Mouse (Mus musculus): ENCODE results near the gene Supt4a. TPM values are rescaled to one million over a fixed set of nuclear protein-coding genes. Genes with fewer than 3 reads are reported as not detected.

The Supt4a gene
- total and polyA plus RNA-seq, 3 experiments, result 229 to 251 (median 241) TPM

- H3K9me3 ChIP-seq (replicated peaks; ENCODE audit: low read length), result no peaks in the 10 kb centered on the region
- no peak overlapping the region for H3K4me3 ChIP-seq (replicated peaks in 1 of 3; ENCODE audit: low read depth in 2 of 3, low read length in 2 of 3, poor library complexity in 1 of 3)
- no peak overlapping the region for H3K4me2 ChIP-seq (ENCODE audit: insufficient read depth, low read depth, poor library complexity, severe bottlenecking)
- TF ChIP-seq IRF4 (IDR thresholded peaks at IDR 0.05; ENCODE audit: low read depth, low read length) (no peak), ELF1 (IDR thresholded peaks at IDR 0.05; ENCODE audit: low read depth, low read length) (no peak), CTCF (conservative IDR thresholded peaks at IDR 0.05 in 1 of 2, IDR thresholded peaks at IDR 0.05 in 1 of 2; ENCODE audit: low read depth in 2 of 2, low read length in 2 of 2) (no peak), POLR2AphosphoS2 (IDR thresholded peaks at IDR 0.05; ENCODE audit: low read depth, low read length) (no peak), EP300 (IDR thresholded peaks at IDR 0.05; ENCODE audit: low read length) (no peak), MYC (IDR thresholded peaks at IDR 0.05; ENCODE audit: low read depth, low read length) (no peak), ETS1 (conservative IDR thresholded peaks at IDR 0.05; ENCODE audit: low read depth, low read length) (no peak), JUN (IDR thresholded peaks at IDR 0.05; ENCODE audit: insufficient read depth, low read depth, low read length) (no peak)
- peaks cover 72% of the 10 kb centered on the region for H3K79me2 ChIP-seq (replicated peaks; ENCODE audit: control insufficient read depth, extremely low read depth, insufficient read depth, poor library complexity, severe bottlenecking)
- peaks cover 8 to 50% of the 10 kb centered on the region in 2 experiments; a peak in 2 of 4 replicates for H3K4me1 ChIP-seq (ENCODE audit: control insufficient read depth in 1 of 2, insufficient read depth in 2 of 2)
- H3K27me3 ChIP-seq (replicated peaks), result no peaks in the 10 kb centered on the region
- in situ Hi-C loops (cut with MboI; ENCODE audit: low pct_ligation_motif_present, low pct_unique_long_range_greater_than_20kb, low sequenced_read_pairs) (no loop called here), dilution Hi-C loops (cut with MboI; ENCODE audit: extremely low pct_ligation_motif_present, extremely low pct_unique_long_range_greater_than_20kb, low sequenced_read_pairs) (no loop called here)
- no peak for DNase-seq (ENCODE audit: extremely low read depth)
- H3K27ac ChIP-seq (ENCODE audit: insufficient read depth, low read depth), result no peak overlapping the region
- H3K36me3 ChIP-seq (replicated peaks in 1 of 2; ENCODE audit: control insufficient read depth in 1 of 2, insufficient read depth in 1 of 2, low read length in 1 of 2), result peaks cover 13 to 71% of the 10 kb centered on the region in 2 experiments
- H3K9ac ChIP-seq (ENCODE audit: insufficient read depth, low read depth), result no peak overlapping the region
These were observed 40.1 kb upstream of the Supt4a start for GRCm38 (mm10) chr11:87697131-87697682.

GRCm38 (mm10) chr11:87698126-87698525 is 39.2 kb upstream of the Supt4a start:
- peaks cover 13 to 69% of the 10 kb centered on the region in 2 experiments for H3K36me3 ChIP-seq (replicated peaks in 1 of 2; ENCODE audit: control insufficient read depth in 1 of 2, insufficient read depth in 1 of 2, low read length in 1 of 2)
- H3K4me1 ChIP-seq (ENCODE audit: control insufficient read depth in 1 of 2, insufficient read depth in 2 of 2), result peaks cover 11 to 53% of the 10 kb centered on the region in 2 experiments; a peak in 3 of 4 replicates
- dilution Hi-C loops (cut with MboI; ENCODE audit: extremely low pct_ligation_motif_present, extremely low pct_unique_long_range_greater_than_20kb, low sequenced_read_pairs), result no loop called here

GRCm38 (mm10) chr11:87701108-87701507 is 36.2 kb upstream of the Supt4a start:
- in situ Hi-C loops (cut with MboI; ENCODE audit: low pct_ligation_motif_present, low pct_unique_long_range_greater_than_20kb, low sequenced_read_pairs) (no loop called here), dilution Hi-C loops (cut with MboI; ENCODE audit: extremely low pct_ligation_motif_present, extremely low pct_unique_long_range_greater_than_20kb, low sequenced_read_pairs) (no loop called here)
- no peaks in the 10 kb centered on the region for H3K27me3 ChIP-seq (replicated peaks)
- H3K79me2 ChIP-seq (replicated peaks; ENCODE audit: control insufficient read depth, extremely low read depth, insufficient read depth, poor library complexity, severe bottlenecking), result peaks cover 49% of the 10 kb centered on the region
- no peak for DNase-seq (ENCODE audit: extremely low read depth)
- H3K4me1 ChIP-seq (ENCODE audit: control insufficient read depth in 1 of 2, insufficient read depth in 2 of 2), result peaks cover 11 to 53% of the 10 kb centered on the region in 2 experiments; a peak in 3 of 4 replicates
- peaks cover 27 to 78% of the 10 kb centered on the region in 2 experiments for H3K36me3 ChIP-seq (replicated peaks in 1 of 2; ENCODE audit: control insufficient read depth in 1 of 2, insufficient read depth in 1 of 2, low read length in 1 of 2)
- no peak overlapping the region for H3K9ac ChIP-seq (ENCODE audit: insufficient read depth, low read depth)
- H3K9me3 ChIP-seq (replicated peaks; ENCODE audit: low read length), result no peaks in the 10 kb centered on the region
- H3K4me2 ChIP-seq (ENCODE audit: insufficient read depth, low read depth, poor library complexity, severe bottlenecking), result no peak overlapping the region
- TF ChIP-seq EP300 (IDR thresholded peaks at IDR 0.05; ENCODE audit: low read length) (no peak), SMC3 (IDR thresholded peaks at IDR 0.05; ENCODE audit: low read depth, low read length) (no peak), PAX5 (IDR thresholded peaks at IDR 0.05; ENCODE audit: low read length) (no peak), USF2 (conservative IDR thresholded peaks at IDR 0.05; ENCODE audit: low read depth, low read length) (no peak), NRF1 (IDR thresholded peaks at IDR 0.05; ENCODE audit: low read depth, low read length) (no peak), JUN (IDR thresholded peaks at IDR 0.05; ENCODE audit: insufficient read depth, low read depth, low read length) (no peak), TBP (conservative IDR thresholded peaks at IDR 0.05; ENCODE audit: low read depth, low read length) (no peak)
- H3K4me3 ChIP-seq (replicated peaks in 1 of 3; ENCODE audit: low read depth in 2 of 3, low read length in 2 of 3, poor library complexity in 1 of 3), result no peak overlapping the region
- H3K27ac ChIP-seq (ENCODE audit: insufficient read depth, low read depth), result no peak overlapping the region

More at GRCm38 (mm10) chr11:87698126-87698525, 39.2 kb upstream of the Supt4a start:
- TF ChIP-seq TCF12 (IDR thresholded peaks at IDR 0.05; ENCODE audit: low read depth, low read length) (no peak), SMC3 (IDR thresholded peaks at IDR 0.05; ENCODE audit: low read depth, low read length) (no peak), MAX (IDR thresholded peaks at IDR 0.05; ENCODE audit: low read length) (no peak), KAT2A (IDR thresholded peaks at IDR 0.05; ENCODE audit: insufficient replicate concordance, low read length) (no peak), TBP (conservative IDR thresholded peaks at IDR 0.05; ENCODE audit: low read depth, low read length) (no peak), POLR2AphosphoS2 (IDR thresholded peaks at IDR 0.05; ENCODE audit: low read depth, low read length) (no peak), NRF1 (IDR thresholded peaks at IDR 0.05; ENCODE audit: low read depth, low read length) (no peak), IRF4 (IDR thresholded peaks at IDR 0.05; ENCODE audit: low read depth, low read length) (no peak), E2F4 (IDR thresholded peaks at IDR 0.05; ENCODE audit: insufficient replicate concordance, low read depth, low read length) (no peak), JUN (IDR thresholded peaks at IDR 0.05; ENCODE audit: insufficient read depth, low read depth, low read length) (no peak), MYC (IDR thresholded peaks at IDR 0.05; ENCODE audit: low read depth, low read length) (no peak), ZC3H11A (IDR thresholded peaks at IDR 0.05; ENCODE audit: low read depth, low read length) (no peak)
- H3K27ac ChIP-seq (ENCODE audit: insufficient read depth, low read depth), result no peak overlapping the region
- DNase-seq (ENCODE audit: extremely low read depth), result no peak
- no peak overlapping the region for H3K4me3 ChIP-seq (replicated peaks in 1 of 3; ENCODE audit: low read depth in 2 of 3, low read length in 2 of 3, poor library complexity in 1 of 3)
- no peaks in the 10 kb centered on the region for H3K9me3 ChIP-seq (replicated peaks; ENCODE audit: low read length)
- no peak overlapping the region for H3K4me2 ChIP-seq (ENCODE audit: insufficient read depth, low read depth, poor library complexity, severe bottlenecking)
- H3K27me3 ChIP-seq (replicated peaks), result no peaks in the 10 kb centered on the region
- no peak overlapping the region for H3K9ac ChIP-seq (ENCODE audit: insufficient read depth, low read depth)
- peaks cover 70% of the 10 kb centered on the region for H3K79me2 ChIP-seq (replicated peaks; ENCODE audit: control insufficient read depth, extremely low read depth, insufficient read depth, poor library complexity, severe bottlenecking)
- in situ Hi-C loops (cut with MboI; ENCODE audit: low pct_ligation_motif_present, low pct_unique_long_range_greater_than_20kb, low sequenced_read_pairs), result no loop called here
